Mouse (Mus musculus) 3134 (cell line): Measurements from ENCODE around the gene Pak4.
"Not testable (repeated sequence)": the region's sequence is repeated elsewhere in the genome, so short reads cannot be mapped to it uniquely, and the experiment has no call there.

ENCODE experiments used
- DNase-seq: peaks from one replicate; pipeline ENCODE4 v3.0.0-alpha.2; 2011; ENCODE audit warnings: low spot score; ENCODE audit not compliant: insufficient read length; ENCODE audit errors: extremely low read depth

Gene Pak4

DNA sequence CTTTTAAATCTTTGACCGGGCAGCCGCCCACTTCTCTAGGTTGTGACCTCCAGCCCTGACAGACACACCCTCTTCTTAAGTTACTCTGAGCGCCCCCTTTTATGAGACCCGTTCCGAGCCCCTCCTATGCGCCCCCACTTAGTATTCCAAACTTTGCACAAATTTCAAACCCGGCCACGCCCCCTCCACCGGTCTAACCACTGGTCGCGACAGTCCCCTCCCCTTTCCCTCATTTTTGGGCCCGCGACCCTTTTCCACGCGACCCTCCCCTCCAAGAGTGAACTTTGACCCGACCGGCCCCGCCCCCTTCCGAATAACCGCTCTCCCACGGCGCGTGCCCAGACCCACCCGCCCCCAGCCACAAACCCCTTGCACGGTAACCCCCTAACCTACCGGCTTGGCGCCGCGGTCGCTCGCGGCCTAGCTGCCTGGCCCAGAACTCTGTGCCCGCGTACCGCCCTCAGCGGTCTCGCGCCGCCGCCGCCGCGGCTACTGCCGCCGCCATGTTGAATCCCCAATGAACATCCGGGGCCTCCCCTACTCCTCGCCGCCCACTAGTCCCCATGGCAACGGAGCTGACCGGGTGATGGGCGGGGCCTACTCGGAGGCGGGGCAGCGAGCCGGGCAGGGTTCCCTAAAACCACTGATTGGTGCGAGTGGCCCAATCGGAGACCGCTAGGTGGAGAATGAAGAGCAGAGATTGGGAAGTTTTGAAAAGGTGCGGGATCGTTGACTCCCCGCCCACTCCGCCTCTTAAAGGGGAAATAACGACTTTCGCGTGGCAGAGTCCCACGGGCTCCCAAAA, at the start of gene Pak4, which contains the start of gene Samd4b:
Gene Pak4, minus strand, starts transcription at position 544 of the 805 bp plus-strand sequence.
Gene Samd4b, minus strand, starts transcription at position 503 of the 805 bp plus-strand sequence.
- peak; percentile 96 for DNase-seq

DNA sequence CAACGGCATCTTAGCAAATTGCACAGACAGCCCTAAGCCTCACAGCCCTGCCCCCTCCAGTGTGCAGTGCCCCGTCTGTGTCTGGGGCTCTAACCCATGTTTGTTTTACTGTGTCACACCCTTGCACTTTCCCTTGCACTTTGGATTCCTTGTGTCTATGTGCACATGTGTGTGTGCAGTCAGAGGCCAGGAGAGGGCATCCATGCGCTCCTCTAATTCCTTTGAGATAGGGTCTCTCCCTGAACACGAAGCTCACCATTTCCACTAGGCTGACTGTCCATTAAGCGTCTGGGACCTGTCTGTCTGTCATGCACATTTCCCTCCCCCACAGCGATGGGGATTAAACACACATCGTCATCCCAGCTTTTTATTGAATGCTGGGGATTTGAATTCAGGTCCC, 49.0 kb upstream of the Pak4 start:
- DNase-seq: no peak

DNA sequence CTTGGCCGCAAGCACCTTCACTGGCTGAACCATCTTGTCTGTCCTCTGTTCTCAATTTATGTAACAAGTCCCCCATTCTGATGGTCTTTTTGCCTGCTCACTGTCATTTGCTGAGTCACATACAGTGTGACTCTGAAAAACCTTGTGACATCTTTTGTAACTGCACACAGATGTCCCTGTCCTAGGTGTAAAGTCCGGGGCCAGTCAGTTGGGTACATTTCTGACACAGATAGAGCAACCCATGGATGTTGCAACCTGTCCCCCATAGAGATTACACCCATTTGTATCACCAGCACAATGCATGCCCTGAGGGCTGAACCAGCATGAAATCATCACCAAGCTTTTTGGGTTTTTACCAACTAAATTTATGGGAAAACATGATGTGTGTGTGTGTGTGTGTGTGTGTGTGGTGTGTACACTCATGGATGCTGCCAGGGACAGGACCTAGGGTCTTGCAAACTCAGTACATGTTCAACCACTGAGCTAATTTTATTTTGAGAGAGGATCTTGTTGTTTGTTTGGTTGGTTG, 48.0 kb upstream of the Pak4 start:
- no peak for DNase-seq

DNA sequence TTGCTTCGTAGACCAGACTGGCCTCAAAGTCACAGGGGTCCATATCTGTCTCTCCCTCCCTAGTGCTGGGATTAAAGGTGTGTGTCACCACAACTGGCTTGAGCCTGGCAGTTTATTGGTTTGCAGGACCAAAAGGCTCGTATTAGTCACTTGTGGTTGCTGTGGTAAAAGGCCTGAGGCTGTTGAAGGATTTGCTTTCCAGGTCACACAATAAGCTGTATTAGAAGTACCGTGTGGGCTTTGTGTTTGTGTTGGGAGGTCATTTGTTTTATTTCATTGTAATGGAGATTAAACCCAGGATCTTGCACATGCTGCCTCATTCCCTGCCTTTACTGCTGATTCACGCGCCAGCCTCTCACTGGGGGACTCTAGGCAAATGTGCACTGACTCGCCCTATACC, 47.4 kb upstream of the Pak4 start:
- DNase-seq: peak; percentile 45

DNA sequence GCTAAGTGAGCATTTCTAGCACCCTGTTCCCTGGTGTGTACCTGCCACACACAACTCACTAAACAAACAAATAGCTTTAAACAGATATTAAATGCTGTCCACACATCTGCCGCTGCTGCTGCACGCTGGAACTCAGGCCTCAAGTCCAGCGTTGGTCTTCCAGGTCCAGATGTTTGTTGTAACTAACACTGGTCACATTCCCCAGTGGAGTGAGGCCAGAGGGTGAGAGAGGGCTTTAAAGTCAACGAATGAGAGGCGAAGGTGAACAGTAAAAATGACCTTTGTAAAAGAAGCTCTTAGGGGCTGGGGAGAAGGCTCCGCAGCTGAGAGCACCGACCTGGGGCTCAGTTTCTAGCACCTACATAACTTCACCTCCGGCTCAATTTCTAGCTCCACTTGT, 43.6 kb upstream of the Pak4 start:
- DNase-seq: no peak

DNA sequence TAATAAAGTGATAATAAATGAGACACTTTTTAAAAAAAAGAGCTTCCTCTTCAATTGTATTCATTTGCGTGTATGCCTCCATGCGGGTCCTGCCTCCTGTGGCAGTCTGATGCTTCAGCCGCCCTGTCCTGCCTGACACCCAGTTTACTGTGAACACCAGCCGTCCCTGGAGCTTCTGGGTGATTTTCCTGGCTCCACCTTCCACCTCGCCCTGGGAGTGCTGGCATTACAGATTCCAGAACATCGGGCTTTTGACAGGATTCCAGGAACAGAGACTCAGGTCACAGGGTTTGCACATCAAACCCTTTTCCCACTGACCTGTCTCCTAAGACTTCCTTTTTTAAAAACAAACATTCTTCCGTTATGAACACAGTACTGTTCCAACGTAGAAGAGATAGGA, 39.5 kb upstream of the Pak4 start:
- DNase-seq: no peak

DNA sequence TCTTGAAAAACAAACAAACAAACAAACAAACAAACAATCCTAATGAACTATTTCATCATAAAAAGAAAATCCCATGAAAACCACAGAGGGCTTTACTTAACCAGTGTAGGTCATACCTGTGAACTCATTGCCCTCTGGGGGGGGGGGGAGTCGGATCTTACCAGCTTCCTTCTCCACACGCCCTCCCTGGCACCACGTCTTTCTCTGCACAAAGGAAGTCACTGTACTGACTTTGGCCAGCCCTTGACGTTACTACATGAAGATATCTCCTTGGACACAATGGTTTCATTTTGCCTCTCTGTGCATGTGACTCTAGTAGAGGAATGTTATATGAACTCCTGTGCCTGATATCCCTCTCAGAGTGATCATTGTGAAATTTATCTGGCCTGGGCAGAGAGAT, 36.1 kb upstream of the Pak4 start:
- no peak for DNase-seq

DNA sequence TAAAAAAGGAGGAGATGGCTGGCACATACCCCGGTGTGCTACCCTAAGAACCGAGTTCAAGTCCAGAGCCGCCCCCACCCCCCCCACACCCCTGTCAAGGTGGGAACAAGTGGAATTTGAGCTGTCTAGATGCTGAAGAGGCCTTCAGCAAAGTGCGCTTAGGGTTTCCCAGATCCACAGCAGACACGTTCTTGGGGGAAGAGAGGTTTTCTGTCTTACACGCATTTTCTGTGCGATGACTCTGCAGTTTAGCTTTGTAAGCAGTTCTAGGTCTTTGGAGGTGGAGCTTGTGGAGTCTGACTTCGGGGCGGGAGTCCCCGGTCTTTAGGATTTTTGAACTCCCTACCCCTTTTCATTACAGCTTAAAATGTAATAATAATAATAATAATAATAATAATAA, 33.1 kb upstream of the Pak4 start, which contains the start of gene Acp7:
Gene Acp7, minus strand, starts transcription at position 260 of the 400 bp plus-strand sequence.
- no peak for DNase-seq

DNA sequence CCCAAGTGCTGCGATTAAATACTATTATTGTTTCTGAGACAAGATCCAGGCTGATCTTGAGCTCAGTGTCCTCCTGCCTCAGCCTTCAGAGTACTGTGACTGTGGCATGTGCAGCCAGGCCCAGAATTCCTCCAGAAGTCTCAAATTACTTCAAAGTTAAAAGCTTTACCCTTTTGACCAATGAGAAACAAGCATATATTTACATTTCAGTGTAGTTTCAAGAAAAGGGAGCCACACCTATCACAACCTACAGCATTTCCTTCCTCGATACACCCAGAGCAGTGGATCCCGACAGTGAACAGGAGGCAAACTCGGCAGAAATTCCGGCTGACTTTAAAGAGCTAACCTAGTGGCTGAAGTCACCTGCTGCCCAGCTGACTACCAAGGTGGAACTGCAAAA, 26.8 kb upstream of the Pak4 start:
- no peak for DNase-seq

DNA sequence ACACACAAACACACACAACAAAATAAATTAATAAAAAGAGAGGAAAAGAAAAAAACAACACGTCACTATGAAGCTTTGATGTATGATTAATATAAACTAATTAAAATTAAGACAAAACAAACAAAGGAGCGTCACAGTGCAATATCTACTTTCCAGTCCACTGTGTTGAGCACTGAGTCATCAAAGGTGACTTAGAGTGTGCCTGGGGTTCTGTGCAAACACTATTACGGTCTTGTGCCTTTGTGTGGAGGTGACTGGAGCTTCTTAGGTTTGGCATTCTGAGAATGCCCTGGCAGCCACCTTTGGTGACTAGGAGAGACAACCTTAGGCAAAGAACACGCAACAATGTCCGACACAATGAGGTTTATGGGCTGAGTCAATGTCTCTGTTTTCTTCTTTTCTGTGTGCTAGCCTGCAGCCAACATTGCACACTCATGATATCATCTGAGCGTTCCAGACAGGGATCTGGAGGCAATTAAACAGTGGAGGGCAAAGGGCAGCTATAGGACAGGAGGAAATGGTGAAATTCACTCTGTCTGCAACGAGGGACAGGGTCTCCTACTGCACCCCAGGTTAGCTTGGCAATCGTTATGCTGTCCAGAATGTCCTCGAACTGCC, 21.2 kb upstream of the Pak4 start:
- DNase-seq: no peak

DNA sequence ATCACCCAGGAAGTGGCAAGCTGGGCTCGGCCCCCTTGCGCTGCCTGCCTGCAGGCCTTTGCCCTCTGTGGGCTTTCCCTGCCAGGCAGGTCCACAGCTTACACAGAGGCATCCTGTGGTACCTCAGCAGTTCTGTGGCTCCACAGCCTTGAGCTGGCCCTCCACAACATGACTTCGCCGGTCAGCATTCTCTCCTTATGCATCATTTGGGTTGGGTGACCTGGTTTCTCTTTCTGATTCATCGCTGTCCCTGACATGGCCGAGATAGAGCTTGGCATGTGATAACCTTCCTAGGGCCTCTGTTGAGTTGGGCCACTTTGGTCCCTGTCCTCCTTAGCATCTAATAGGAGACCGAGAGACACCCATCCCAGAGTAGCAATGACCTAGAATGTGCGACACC, 8.0 kb upstream of the Pak4 start:
- DNase-seq: peak; percentile 36

DNA sequence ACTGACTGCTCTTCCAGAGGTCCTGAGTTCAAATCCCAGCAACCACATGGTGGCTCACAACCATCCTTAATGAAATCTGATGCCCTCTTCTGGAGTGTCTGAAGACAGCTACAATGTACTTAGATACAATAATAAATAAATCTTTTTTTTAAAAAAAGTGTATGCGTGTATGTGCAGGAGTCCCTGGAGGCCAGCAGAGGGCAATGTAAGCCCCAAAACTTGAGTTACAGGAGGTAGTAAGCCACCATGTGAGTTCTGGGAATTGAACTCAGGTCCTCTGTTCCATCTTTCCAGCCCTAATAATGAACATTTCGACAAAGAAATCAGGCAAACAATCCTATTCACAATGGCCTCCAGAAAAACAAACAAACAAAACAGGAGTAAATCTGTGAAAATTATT, 5.8 kb upstream of the Pak4 start:
- not testable (repeated sequence) for DNase-seq

DNA sequence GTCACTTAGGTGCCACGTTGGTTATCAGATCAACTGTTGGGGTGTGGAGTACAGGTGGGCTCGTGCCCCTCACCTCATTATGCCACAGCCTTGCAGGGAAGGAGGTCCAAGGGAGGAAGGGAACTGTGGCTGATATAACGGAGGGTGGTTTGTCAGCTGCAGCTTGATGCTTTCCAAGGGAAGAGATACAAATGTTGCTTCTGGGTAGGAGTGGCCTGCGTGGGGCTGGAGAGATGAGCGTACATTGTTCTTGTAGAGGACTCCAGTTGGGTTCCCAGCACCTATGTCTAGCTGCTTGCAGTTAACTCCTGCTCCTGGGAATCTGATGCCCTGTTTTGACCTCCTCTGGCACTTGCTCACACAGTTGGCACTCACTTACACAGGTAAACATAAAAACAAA, 5.2 kb upstream of the Pak4 start:
- DNase-seq: no peak

DNA sequence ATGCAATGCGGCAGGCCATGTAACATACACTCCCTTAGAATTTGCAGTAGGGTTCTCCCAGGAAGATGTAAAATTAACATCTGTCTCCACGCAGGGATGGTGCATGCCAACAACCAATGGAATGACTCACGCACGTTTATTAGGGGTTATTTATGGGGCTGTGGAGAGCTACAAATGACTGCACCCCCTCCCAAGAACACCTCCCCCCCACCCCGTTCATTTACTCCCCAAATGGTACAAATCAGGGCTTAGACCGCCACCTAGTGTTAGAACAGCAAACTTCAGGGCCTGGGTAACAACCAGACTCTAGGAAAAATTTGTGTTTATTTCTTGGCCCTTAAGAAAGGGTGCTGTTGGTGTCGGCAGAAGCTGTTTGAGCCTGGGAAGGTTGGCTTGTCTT, 3.7 kb upstream of the Pak4 start:
- DNase-seq: no peak

DNA sequence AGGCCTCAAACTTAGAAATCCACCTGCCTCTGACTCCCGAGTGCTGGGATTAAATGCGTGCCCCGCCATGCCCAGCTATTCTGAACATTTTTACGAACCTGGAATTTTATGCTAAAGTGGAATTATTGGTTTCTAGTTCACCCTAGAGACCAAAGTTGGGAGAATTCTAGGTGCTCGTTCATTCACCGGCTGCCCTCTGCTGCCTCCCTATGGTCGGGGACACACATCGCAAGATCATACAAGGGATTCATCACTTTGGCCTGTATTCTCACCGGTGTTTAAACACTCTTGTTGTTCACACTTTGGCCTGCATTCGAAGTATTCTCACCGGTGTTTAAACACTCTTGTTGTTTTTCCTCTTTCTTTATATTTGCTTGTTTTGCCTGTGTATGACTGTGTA, 3.0 kb upstream of the Pak4 start:
- DNase-seq: no peak

DNA sequence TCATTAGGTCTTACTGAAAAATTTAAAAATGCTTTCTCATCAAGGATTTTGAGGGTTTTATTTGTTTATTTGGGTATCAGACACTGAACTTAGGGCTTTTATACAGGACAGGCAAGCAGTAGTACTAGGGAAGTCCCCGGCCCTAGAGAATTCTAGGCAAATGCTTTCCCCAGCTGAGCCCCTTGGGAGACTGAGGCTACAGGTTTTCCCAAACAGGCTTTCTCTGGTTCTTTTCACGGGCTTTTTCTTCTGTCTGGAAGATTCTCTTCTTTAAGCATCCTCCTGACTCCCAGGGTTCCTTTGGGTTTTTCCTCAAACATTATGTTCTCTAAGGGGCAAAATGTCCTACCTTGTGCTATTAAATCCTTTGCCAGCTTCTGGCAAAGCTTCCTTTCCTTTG, 966 bp upstream of the Pak4 start:
- DNase-seq: no peak

DNA sequence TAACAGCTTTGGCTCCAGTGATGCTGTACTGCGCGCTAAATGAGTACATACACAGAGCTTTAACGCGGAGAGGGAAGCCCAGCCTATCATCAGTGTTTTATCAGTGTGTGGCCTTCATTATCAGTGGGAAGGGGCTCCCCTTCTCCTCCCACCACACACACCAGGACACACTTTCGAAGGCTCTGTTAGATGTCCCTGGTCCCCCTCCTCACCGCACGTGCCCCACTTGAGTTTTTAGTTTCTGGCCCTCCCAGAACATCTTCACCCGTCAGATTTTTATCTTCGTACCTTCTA, 761 bp downstream of the Pak4 start:
- no peak for DNase-seq

DNA sequence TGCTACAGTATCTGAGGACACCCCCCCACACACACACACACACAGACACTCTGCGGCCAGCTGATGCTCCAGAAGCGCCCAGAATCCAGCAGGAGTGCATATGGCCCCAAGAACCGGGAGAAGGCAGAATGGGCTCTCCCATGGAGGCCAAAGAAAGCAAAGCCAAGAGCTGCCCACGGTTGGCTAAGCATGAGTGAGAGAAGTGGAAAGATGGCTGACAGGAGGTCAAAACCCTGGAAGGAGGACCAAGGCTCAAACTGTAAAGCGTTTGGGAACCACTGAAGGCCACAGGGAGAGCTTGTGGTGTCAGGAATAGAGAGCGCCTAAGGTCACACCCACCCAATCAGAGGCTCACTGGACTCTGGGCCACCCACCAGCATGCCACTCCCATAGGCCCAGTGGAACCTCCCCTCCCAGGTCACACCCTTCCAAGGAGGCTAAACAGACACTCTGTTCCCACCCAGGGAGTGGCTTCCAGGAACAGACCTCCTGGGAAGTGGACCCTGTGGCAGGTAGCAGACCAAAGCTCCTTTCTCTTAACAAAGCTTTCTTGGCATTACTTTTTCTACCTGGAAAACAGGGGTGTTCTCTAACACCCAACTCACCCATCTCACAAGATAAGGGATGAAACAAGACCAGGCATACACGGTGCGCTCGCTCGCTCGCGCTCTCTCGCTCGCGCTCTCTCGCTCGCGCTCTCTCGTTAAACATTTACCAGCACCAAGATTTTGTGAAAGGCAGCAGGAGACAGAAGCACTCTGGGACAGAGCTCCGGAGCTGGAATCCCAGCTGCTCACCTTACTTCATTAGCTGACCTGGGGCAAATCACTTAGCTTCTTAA, 1.3 kb downstream of the Pak4 start:
- peak; percentile 35 for DNase-seq

DNA sequence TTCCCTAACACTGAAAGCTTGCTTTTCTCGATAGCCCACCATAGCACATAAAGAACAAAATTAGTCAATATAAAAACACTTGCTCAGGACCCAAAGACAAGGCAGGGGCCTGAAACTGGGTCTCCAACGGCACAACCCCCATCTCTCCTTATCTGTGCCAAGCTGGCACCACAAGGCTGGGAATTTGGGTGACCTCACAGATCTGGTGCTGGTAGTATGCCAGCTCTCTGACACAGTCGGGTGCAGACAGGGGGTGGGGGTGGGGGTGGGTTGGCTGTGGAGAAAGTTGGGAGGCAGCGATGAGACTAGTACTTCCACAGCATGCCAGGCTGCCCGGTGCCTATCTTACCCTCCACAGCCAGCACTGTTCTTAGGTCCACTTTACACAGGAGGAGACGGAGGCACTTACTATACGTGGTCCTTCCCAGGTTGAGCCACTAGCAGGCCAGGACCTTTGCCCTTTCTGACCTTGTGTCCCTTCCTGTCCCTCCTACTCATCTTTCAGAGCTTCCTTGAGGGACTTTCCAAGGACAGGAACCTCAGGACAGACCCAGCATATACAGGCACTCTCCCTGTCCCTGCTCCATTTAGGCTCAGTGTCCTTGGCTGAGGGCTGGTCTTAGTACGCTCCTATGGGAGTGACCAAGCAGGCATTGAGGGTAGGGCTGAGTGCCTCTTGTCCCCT, 2.1 kb downstream of the Pak4 start:
- DNase-seq: no peak

DNA sequence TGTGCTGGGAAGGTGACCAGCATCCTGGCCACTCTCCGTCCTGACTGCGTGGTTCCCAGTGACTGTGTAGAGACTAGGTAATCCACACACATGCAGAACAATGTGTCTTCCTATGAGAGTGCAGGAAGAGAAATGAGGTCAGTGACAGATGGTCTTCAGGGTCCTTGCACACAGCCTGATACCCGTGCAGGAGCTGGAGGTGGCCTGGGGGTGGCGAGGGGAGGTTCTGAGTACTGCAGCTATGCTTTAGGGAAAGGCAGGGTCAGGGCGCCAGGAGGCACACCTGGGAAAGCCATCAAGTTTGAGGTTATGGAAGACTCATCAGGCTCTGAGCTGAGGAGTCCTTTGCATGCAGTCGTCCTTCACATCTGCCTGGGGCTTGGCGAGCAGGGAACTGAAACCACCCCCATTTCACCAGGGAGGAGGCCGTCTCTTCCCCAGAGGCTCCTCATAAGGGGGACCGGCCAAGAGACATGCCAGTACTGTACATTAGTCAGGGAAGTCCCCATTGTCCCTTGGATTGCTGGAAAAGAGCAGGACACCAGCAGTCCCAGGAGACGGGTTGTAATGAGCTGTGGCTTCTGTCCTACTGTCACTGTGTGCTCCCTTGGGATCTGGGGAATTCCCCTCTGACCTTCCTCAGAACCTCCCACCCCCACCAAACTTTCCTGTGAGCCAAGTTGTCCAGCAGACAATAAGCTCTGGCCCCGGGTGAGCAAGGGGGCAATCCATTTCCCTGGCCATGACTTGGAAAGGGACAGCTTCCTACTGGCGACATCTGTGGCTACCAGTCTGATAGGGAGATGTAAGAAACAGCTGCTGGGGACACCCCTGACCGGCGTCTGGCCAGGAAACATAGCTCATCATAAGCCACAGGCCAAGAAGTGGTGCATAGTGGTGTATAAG, 4.5 kb downstream of the Pak4 start:
- DNase-seq: peak; percentile 67
